Mouse (Mus musculus): Measurements from ENCODE around the gene Fam222a.
A peak's percentile ranks its signal among the peaks of the same experiment; 100 is the strongest.

The Fam222a gene

GRCm38 (mm10) chr5:114567565-114568197 lies at the start of gene Fam222a:
TSS of gene Fam222a (plus strand) at chr5:114568016.
- peak; percentile 75 for DNase-seq (ENCODE audit: low read depth)

DNA sequence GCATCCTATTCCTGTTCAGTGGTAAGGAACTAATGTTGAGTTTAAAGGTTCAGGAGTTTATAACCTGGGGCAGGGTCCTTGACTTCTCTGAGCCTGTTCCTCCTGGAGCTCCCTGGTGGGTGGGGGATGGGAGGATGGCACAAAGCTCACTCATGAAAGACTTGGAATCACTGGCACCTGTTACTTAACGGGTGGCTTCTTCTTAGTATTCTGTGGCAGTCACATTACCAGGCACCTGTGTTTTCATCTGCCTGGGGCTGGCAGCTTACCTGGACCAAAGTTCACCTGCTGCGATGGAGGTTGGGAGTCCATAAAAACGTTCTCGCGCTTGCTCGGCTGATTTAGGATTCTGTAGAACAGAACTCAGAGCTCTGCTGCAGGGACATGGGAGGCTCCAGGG lies 39.5 kb upstream of the Fam222a start:
- DNase-seq (ENCODE audit: low read depth): no peak

- DNase-seq (ENCODE audit: low read depth): no peak
Observed at GRCm38 (mm10) chr5:114530337-114530736, 37.5 kb upstream of the Fam222a start.

- DNase-seq (ENCODE audit: low read depth): no peak
Observed at GRCm38 (mm10) chr5:114532055-114532454, 35.8 kb upstream of the Fam222a start.

DNA sequence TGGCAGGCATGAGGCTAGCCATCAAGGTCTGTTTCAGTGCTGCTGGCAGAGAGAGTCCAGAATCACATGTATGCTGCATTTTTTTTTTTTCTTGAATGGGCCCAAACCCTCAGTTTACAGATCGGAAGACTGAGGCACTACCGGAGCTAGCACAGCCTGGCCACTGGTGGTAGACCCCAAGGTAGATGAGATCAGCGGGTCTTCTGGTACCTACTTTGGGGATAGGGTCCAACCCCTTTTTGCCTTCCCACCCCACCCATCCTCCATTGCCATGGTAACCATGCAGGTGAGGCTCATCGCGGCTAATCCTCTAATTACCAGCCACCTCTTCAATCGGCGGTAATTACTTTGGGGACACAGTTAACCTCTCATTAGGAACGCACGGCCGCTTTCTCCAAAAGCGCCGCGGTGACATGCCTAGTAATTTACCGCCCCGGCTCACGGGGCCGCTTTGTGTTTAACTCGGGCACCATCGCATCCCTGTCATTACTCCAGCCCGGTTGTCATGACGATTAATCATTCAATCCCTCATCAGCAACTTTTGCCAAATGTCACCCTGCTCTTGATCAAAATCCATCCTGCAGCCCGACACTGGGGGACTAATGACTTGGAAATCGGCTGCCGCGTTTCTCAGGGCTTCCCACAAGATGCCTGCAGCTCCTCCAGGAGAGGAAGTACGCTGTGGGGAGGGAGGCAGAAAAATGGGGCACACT lies 30.4 kb upstream of the Fam222a start:
- DNase-seq (ENCODE audit: low read depth): no peak

- no peak for DNase-seq (ENCODE audit: low read depth)
Observed at GRCm38 (mm10) chr5:114538021-114538405, 29.8 kb upstream of the Fam222a start.

DNA sequence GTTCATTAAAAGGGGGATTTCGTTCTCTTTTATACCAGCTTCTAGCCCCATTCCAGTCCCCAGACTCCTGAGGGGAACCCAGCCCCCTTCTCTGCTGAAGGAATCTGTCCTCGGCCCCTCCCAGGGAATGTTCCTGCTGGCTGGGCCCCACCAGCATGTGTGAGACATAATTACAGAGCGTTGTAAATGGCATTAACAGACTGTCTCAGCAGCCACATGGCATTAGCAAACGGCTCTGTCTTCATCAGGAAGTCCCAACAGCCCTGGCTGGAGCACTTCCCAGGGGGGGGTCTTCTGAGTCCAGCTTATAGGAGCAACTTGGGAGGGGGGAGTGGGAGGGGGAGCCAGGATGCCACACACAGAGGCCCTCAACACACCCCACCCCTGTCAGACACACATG lies 29.1 kb upstream of the Fam222a start:
- no peak for DNase-seq (ENCODE audit: low read depth)

DNA sequence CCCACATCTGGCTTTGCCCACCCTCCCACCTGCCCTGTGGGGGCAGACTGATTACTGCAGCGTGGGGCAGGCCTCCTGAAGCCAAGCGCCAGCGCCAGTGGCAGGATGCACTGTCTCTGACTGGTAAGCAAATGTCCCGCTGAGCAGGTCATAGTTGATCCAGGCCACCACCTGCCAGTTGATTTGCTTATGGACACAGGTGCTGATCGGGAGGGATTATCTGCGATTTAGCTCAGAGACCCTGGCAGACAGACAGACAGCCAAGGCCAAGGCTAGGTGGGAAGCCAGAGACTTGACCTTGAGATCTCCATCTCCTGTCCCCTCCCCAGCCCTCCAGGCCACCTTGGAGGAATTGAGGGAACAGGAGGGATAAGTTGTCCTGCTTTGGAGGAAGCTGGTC lies 28.1 kb upstream of the Fam222a start:
- DNase-seq (ENCODE audit: low read depth): no peak

- DNase-seq (ENCODE audit: low read depth): no peak
Observed at GRCm38 (mm10) chr5:114541656-114542445, 26.0 kb upstream of the Fam222a start.

- no peak for DNase-seq (ENCODE audit: low read depth)
Observed at GRCm38 (mm10) chr5:114543656-114544055, 24.2 kb upstream of the Fam222a start.

DNA sequence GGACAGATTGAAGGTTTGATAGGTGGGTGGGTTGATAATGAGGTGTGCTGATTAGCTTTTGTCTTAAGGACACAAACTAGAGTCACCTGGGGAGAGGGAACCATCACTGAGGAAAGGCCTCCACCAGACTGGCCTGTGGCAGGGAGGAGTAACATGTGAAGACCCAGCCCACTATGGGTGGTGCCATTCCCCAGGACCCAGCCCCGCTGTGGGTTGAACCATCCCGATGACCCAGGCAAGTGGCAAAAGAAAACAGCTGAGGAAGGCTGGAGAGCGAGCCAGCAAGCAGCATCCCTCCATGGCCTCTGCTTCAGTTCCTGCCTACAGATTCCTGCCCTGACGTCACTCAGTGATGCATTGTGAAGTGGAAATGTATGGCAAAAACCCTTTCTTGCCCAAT lies 23.6 kb upstream of the Fam222a start:
- no peak for DNase-seq (ENCODE audit: low read depth)

- DNase-seq (ENCODE audit: low read depth): no peak
Observed at GRCm38 (mm10) chr5:114545076-114545475, 22.7 kb upstream of the Fam222a start.

DNA sequence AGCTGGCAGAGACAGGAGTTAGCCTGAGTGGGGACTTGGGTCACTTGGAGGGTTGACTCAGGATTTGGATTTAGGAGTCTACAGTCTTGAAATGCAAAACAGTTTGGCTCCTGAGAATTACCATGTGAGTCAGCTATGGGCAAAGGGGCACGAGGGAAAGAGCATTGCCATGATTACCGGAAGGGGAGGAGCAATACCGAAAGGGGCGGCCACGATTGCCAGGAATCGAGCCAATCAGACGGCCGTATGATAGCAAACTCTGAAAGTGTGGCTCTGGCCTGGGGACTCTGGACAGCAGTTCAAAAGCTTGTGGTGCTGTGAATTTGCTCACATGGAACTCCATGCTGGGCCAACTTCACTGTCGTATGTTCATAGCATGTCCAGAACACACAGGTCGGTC lies 18.8 kb upstream of the Fam222a start:
- DNase-seq (ENCODE audit: low read depth): no peak

DNA sequence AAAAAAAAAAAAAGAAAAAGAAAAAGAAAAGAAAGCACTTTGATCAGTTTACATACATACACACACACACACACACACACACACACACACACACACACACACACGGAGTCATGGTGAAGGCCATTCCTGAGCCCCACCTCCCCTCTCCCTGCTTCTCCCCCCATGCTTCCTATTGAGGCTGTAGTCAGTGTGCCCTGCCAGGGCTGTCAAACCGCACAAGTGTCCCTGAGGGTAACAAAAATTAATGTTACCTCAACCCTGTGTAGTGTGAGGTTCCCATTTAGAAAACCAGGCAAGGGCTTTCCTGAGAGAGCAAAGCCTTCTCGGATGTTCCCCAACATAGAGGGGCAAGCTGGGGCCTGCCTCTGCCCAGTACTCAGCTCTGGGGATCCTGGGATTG lies 18.0 kb upstream of the Fam222a start:
- no peak for DNase-seq (ENCODE audit: low read depth)

DNA sequence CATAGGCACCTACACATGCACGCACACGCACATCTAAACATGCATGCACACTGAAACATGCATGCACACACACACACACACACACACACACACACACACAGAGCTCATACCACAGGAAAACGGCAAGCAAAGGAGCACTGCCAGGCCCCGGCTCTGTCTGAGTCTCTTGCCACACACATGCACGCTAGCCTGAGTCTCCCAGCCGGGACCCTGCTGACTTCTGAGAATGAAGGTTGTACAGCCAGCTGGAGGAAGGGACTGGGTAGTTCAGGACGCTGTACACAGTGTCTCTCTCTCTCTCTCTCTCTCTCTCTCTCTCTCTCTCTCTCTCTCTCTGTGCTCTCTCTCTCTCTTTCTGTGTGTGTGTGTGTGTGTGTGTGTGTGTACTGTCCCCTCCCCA lies 17.4 kb upstream of the Fam222a start:
- no peak for DNase-seq (ENCODE audit: low read depth)

DNA sequence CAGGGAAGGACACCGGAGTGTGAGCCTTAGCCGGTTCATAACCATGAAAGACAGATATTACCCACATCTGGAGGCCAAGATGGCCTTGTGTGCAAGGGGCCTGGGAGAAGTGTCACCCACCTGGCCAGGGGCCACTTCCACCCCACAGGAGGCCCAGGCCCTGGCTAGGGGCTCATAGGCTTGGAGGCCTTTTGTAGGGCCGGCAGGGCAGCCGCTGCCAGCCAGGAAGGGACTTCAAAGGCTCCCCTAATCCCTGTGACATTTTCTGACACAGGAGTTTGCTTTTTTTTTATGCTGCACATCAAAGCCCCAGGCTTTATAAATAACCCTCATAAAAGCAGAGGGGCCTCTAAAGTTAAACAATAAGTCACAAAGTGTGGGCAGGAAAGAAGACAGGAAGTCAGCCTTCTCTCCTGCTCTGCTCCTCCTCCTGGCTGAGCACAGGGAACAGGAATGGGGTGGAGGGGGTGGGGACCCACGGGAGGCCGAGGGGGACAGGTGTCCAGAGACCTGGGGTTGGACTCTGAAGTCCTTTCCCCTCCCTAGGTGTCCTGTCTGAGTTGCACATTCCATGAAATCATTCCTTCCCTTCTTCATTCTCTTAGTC lies 16.8 kb upstream of the Fam222a start:
- DNase-seq (ENCODE audit: low read depth): no peak

- no peak for DNase-seq (ENCODE audit: low read depth)
Observed at GRCm38 (mm10) chr5:114552507-114553208, 15.2 kb upstream of the Fam222a start.

DNA sequence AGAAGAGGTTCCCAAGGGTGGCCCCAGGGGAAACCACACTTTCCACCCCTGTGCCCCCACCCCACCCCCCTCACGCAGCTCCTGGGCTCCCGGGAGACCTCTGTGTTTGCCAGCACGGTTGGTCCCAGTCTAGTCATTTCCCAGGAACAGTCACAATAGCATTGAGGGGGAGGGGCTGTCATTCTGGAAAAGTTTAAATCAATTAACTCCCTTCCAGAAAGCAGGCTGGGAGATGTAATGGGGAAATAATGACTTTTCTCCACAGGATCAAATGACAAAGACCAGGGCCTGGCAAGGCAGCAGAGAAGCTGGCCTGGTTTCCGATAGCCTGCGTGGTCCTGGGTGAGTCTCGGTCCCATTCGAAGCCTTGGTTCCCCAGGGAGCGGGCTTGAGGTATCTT lies 14.1 kb upstream of the Fam222a start:
- no peak for DNase-seq (ENCODE audit: low read depth)

GRCm38 (mm10) chr5:114555424-114555823 lies 12.4 kb upstream of the Fam222a start:
- no peak for DNase-seq (ENCODE audit: low read depth)

- no peak for DNase-seq (ENCODE audit: low read depth)
Observed at GRCm38 (mm10) chr5:114556109-114556508, 11.7 kb upstream of the Fam222a start.

- no peak for DNase-seq (ENCODE audit: low read depth)
Observed at GRCm38 (mm10) chr5:114557765-114558731, 9.8 kb upstream of the Fam222a start.

All from induced T-regulatory cell, adult 2 months (primary cell).